Mouse (Mus musculus) small intestine, adult 2 months (tissue): ENCODE data around the gene Camkv.

Source experiments
- CTCF ChIP-seq: fragments of 200-500 bp; IDR thresholded peaks from 2 replicates; pipeline ENCODE4 v1.5.1; 2012; ENCODE audit warnings: low read depth, mild to moderate bottlenecking, control low read depth, inconsistent platforms, low read length, moderate library complexity, mixed read lengths; ENCODE audit not compliant: insufficient replicate concordance, insufficient read length; ENCODE audit errors: extremely low read depth
- POLR2A ChIP-seq: fragments of 200-500 bp; IDR thresholded peaks from 2 replicates; pipeline ENCODE4 v1.6.1; 2012; ENCODE audit warnings: low read depth, mild to moderate bottlenecking, control low read depth, inconsistent platforms, low read length, moderate library complexity

- TF ChIP-seq POLR2A = no peak
- TF ChIP-seq CTCF = no peak
Measured at GRCm38 (mm10) chr9:107928169-107928568, 7.3 kb upstream of the Camkv start, which contains the start of gene Actl11.
